Mouse (Mus musculus): ENCODE data around the gene Slc25a26.

The Slc25a26 gene

DNA sequence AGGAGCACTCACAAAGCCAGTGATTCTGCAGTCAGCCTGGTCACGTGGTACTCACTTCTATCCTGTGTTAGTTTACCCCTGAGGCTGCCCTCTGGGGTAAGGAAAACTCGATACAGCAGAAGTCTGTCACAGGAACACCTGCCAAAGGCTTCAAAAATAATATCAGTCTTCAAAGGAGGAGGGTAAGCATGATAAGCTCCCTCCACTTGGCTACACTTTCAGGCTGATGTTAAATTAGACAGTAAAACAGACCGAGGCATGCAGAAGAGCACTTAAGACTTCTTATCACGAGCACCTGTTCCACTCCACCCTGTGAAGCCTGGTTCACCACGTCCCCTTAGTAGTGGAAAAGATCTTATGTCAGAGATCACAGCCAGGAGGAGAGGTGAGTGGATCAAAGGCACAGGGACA, 136.9 kb downstream of the Slc25a26 start:
- DNase-seq (ENCODE audit: low read depth, low spot score) = no peak

DNA sequence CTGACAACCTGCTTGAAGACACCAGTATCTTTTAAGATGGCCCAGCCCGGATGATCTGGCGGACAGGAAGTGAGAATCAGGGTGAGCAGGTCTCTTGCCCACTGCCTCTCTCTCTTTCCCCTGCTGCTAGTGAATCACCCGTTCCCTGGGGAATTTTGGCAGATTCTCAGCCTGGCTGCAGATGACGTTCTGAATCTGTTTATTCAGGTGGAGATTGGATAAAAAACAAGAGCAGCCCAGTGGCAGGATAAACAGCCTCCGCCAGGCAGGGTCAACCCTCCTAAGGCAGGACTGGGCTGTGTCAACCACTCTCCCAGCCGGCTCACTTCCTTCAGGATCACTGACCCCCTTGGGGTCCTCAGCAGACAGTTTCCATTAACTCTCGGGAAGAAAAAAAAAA, 140.2 kb downstream of the Slc25a26 start:
- no peak for DNase-seq (ENCODE audit: low read depth, low spot score)

DNA sequence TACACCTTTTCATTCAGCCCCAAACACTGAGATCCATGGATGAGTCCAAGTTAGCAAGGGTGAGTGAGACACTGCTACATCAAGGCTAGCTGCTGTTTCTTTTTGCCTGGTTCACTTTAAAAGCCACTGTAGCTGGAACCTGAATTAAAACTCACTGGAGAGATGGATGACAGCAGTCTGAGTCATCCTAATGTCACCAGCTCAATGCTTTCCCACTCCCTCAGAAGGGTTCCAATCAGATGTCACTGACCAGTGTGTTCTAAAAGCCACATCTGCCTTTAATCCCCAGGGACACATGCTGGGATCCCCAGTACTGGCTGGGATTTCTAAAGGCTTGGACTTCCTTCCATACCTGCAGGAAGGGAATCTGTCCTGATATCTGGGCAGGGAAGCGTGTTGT, 141.9 kb downstream of the Slc25a26 start:
- no peak for DNase-seq (ENCODE audit: low read depth, low spot score)

DNA sequence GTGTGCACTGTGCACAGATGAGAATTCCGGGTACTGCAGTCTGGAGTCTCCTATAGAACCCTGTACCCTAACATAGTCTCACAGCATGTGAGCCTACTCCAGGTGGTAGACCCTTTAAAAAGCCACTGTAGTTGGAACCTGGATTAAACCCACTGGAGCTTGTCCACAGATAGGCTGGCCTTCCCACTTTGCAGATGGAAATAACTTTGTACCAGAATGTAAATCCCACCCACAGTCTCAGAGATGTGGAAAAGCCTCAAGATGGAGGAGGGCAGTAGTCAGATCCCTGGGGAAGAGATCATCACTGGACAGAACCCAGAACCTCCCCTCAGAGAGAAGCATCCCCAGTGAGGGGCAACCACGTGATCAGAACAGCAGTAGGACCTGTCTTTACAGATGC, 143.9 kb downstream of the Slc25a26 start:
- DNase-seq (ENCODE audit: low read depth, low spot score) = no peak

DNA sequence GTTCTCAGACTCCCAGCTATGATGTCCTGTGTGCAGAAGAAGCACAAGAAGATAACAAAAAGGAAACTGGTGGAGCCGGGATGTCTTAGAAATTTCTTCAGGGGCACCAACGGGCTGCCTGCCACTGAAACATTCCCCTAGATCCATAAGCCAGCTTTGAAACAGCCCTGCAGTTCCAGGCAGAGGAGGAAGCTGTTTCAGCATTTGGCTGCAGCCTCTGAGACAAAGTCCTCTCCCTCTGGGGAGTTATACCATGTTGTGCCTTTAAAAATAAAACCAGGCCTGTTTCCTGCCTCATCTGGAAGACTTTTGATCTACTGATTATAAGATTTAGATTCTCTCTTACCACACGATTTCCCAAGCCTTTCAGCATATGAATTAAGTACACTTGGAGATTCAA, 144.5 kb downstream of the Slc25a26 start:
- no peak for DNase-seq (ENCODE audit: low read depth, low spot score)

DNA sequence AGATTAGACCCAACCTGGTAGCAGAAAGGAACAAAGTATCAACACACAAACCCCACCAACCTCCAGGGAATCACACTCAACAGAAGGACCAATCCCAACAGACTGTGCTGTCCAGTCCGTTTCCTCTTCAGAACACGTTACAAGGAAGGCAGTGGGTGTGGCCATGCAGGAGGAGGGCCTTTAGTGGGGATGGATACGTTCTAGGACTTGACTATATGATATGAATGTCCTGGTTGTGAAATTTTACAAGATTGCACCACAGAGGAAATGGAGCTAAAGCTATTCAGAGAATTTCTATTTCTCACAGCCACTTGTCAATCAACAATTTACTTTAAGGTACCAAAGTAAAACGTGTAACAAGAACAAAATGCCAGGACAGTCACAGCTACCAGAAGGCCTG, 145.6 kb downstream of the Slc25a26 start:
- DNase-seq (ENCODE audit: low read depth, low spot score) = no peak

DNA sequence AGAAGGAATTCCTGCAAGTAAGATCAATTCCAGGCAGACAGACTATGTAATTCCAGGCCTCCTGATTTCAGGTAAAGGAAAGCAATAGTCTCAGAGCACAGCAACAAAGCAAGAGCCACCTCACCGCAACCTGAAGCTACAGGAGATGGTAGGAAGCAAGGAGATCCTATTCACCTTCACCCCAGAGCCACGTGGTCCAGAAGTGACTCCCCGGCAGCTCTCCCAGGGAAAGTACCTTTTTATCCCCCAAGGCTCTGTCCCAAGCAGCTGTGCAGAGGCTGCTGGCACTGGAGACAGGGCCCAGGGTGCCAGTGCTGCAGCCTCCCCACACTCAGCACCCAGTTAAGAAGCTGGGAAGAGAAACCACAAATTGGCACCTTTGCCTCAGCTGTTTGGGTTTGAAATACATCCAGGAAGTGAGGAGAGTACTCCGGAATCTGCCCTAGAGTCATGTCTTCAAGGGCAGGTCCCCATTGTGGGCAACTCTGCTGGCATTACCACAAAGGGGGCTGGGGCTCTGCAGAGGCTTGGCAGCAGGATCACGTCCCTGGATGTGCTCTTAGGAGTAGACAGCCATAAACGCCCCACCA, 146.2 kb downstream of the Slc25a26 start:
- no peak for DNase-seq (ENCODE audit: low read depth, low spot score)

DNA sequence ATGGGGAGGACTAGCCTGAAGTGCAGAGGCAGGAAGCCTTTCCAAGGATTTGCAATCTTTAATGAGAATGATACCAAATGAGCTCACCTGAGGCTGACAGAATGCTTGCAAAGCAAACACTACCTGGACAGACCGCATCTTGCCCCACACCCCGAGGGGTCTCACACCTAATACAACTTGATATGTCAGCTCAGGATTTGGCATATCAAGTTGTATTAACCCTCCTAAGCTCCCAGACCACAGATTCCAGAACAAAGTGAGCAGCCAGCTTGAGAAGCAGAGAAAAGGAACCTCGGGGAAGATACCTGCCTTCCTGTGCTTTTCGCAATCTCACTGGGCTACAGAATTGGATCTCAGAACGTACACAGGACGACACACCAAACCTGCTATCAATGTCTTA, 146.8 kb downstream of the Slc25a26 start:
- no peak for DNase-seq (ENCODE audit: low read depth, low spot score)

DNA sequence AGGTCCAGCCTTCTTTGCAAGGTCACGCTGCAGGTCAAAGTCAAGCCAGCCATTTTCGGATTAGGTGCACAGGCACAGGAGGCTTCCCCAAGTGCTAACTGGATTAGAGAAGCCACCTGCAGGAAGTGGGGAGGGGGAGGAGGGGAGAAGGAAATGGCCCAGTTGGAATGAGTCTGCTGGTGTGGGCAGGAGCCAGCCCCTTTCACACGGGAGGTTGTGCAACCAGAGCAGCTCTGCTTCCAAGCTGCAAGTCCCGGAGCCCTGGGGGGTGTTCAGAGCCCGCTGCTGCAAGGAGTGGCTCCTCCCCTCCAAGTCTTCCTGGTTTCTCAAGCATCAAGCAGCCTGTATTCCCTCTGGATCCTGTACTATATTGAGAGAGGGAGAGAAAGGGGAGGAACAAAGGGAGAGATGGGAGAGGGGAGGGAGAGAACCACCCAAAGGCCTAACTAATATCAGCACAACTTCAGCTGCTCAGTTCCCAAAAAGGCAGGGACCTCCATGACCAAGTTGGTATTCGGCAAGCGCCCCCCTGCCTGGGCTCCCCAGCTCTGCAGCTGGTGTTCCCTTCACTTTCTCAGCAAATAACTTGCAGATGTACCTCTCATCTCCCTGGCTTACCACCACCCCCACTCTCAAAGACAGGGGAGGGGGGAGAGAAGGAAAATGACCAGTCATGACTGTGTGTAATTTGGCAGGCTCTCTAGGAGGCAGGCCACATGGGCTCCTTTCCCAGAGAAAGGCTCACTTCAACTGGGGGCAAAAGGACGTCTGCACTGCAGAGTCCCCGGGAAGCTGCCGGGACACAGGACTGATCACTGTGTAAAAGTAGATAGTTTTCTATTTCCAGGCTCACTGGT, 147.7 kb downstream of the Slc25a26 start:
- DNase-seq (ENCODE audit: low read depth, low spot score) = no peak

DNA sequence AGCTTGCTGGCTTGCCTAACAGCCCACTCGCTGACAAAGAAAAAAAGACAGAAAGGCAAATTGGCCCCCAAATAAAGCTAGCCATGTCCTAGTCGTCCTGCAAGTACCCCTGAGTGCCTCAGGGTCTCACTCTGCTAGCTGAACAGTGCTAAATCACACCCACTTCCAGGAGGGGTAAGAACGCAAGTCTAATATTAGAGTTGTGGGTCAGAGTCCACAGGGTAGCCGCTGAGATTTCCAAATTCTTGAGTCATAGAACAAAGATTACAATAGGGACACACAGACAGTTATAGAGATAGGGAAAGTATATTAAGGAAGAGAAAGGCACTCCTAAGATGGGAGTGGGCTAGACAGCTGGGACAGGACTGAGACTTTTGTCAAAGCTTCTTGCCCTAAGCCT, 148.4 kb downstream of the Slc25a26 start:
- DNase-seq (ENCODE audit: low read depth, low spot score) = no peak

DNA sequence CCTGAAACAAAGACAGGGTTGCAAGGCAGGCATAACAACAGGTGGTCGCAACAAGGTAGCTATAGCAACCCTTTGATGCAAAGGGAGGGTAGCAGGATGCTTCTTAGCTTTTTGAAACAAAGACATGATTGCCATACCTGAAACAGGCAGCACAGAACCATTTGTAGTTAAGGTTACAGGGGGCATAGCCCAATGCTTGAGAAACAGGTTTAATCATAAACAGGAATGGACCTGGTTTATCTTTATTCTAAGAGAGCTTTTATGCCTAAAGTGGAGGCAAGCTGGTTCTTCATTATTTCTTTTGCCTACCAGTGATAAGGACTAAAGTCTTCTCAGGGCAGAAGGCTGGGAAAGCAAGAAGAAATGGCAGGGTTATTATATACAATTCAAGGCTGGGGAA, 149.5 kb downstream of the Slc25a26 start:
- DNase-seq (ENCODE audit: low read depth, low spot score) = no peak

DNA sequence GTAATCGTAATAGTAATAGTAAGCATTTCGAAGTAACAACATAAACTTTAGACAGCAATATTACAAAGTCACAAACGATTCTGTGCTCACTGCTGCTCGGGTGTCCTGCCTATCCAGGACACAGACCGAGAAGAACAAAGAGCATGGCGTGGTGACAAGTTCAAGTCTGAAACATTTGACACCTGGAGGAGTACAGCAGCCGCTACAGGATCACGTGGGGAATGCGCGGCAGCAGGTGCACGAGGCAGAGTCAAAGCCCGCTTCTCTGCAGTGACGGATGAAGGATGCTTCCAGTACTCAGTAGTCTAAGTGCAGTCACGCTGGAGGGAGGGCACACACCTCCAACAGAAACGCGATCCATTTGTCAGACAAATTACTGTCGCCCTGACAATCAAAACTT, 151.4 kb downstream of the Slc25a26 start:
- peak; percentile 24 for DNase-seq (ENCODE audit: low read depth, low spot score)

DNA sequence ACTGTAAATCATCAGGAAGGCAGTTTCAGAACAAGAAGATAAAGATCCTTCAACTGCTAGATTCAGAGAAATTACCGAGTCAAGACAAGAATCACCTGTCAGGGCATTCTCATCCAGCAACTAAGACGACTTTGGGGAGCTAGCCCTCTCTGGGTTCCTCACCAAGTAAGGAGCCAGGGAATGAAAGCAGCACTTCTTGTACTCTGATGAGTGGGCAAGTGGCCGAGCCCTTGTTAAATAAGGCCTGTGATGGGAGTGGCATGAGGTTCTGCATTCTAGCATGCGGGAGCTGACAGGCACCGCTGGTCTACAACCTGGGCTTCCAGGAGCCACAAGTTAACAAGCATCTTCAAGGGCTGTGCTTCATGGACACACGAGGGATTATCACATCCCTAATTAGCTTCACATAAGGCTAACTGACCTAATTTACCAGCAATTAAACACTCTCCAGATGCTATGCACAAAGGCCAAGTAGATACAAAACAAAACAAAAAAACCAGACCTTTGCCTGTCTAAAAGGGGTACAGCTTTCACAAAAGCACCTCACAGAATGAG, 152.6 kb downstream of the Slc25a26 start:
- DNase-seq (ENCODE audit: low read depth, low spot score) = no peak

DNA sequence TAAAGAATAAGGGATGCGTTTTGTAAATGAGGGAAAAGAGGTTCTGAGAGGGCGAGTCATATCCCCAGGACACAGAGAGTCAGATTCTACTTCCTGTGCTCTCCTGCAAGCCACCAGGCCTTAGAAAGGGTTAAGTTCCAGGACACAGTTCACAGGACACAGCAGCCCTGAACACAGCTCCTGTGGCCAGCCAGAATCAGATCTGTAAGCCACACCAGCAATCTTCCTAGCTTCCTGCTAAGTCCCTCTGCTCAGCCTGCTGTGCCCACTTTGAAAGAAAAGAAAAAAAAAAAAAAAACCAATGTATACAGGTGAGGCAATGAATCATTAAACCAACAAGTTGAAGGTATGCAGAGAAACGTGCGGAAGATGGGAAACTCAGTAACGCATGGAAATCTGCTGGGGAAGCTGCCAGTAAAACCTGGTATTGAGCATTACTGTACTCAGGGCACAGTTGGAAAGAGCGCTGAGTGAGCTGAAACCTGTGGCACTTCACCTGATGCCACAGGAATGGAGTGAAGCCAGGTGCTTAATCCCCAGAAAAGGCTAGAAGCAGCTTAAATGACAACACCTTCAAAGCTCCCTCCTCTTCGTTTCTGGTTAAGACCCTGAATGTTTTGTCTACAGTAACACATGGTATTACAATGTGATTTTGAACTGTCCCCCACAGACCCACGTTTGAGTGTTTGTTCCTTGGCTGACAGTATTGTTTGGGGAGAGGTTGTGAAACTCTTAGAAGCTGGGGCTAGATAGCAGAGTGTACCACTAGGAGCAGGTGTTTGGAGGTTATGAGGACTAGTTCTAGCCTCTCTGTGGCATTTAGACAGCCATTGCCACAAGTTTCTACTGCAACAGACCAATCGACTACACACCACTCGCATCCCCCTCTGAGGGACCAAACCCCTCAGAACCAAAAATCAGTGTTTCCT, 153.5 kb downstream of the Slc25a26 start:
- DNase-seq (ENCODE audit: low read depth, low spot score) = no peak

Measured in A20 (cell line).